Mouse (Mus musculus): ENCODE data around the gene LTO1.

GRCm38 (mm10) chr7:144977121-144977520 is 62.2 kb downstream of the LTO1 start:
- TF ChIP-seq EP300 (IDR thresholded peaks at IDR 0.05) = no peak
- TF ChIP-seq CTCF (IDR thresholded peaks at IDR 0.05) = peak; percentile 32; the same call in 1 of the 2 replicates
